Mouse (Mus musculus) erythroid progenitor cell, adult 5-6 weeks (primary cell): ENCODE measurements around the gene Nomo1. TPM values are rescaled to one million over a fixed set of nuclear protein-coding genes. Genes with fewer than 3 reads are reported as not detected.
A peak's percentile ranks its signal among the peaks of the same experiment; 100 is the strongest.

Experiments used
- ATAC-seq: replicated peaks from 2 replicates; pipeline ENCODE4 v1.8.0; 2016; ENCODE audit warnings: moderate number of reproducible peaks, mild to moderate bottlenecking, moderate TSS enrichment, inconsistent platforms; ENCODE audit not compliant: poor library complexity, low FRiP score, severe bottlenecking
- total RNA-seq, 2 experiments: library from RNA; stranded (forward) in 1 of 2; stranded (reverse) in 1 of 2; fragments of 150-400 nt in 1 of 2; fragments of 186-747, 209-891 nt in 1 of 2; gene quantifications; 2 replicates each; pipeline versions ENCODE4 v1.2.3 to v1.2.4; 2015 to 2017; ENCODE audit warnings: low replicate concordance in 2 of 2

The Nomo1 gene
- total RNA-seq, 2 experiments from 2014 or later = 4.6 to 7.5 TPM

DNA sequence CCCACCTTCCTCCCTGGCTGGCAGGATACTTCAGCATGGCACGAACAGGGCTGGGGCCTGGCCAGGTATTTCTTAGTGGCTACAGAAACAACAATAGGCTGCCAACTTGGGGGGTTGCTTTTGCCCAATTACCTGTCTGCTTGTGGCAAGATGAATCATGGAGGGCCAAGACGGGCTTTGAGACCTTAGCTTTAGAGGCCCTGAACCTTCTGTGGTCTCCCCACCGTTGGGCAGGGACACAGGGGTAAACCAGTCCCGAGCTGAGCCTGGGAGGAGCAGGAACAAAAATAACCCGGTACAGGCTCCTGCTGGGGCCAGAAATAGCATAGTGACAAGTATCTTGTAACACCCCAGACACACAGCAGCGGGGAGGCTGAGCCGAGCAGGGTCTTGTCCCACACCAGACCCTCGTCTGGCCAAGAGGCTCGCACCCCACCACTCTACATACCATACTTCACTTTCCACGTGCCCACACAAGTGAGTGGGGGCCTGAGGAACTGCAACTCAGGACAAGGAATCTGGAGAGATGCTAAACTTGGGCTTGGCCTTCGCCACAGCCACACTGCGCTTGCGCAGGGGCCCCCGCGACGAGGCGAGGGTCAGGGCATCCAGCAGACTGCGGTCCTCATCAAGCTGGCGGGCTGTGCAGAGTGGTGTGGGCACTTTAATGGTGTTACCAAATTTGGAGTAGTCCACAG is 64.9 kb downstream of the Nomo1 start:
- ATAC-seq = no peak

DNA sequence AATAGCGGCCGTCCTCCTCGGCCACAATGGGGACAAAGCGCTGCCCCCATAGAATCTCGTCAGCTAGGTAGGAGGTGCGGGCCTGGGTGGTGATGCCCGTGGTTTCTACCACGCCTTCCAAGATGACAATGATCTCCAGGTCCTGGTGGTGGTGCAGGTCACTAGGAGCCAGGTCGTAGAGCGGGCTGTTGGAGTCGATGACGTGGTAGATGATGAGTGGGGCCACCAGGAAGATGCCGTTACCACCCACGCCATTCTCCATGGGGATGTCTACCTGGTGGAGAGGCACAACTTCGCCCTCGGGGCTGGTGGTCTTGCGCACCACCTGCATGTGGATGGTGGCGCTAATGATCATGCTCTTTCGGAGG is 65.4 kb downstream of the Nomo1 start:
- ATAC-seq = no peak

DNA sequence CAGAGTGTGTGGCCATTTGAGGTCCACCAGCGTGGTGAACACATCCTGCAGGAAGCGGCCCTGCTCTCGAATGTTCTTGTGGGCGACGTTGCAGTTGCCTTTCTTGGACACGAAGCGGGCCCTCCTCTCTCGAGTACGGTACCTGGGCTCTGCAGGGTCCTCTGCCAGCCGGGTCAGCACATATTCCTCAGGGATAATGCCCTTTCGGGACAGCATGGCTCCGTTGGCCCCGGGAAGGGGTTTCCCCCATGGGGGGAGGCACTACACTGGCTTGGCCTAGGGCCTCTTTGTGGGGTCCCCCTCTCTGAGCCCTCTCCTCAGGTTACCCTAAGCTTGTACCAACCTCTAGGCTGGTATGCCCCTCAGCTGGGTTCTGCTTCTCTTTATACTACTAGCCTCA is 66.2 kb downstream of the Nomo1 start:
- ATAC-seq = no peak

DNA sequence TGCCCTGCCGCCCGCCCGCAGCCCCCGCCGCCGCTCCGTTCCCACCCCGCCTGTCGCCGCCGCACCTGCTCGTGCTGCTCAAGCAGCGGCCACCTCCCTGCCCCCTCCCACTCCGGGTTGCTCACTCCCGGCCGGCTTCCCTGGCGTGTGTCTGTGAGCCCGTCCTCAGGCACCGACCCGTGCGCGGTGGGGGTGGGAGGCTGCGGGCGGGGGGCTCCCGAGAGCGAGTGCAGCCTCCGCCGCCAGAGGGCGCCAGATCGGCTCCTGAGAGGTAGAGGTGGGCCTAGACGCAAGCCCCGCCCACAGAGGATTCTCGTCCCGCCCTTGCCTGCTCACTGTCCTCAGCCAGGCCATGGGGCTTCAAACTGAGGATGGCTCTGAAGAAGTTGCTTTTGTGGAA is 67.1 kb downstream of the Nomo1 start, which contains the start of gene Kcnj11:
TSS of gene Kcnj11 (minus strand) at position 202 of the 400 bp plus-strand sequence.
- ATAC-seq = 0 out of 2 replicates have a peak, but pooled peaks have one; percentile 44

DNA sequence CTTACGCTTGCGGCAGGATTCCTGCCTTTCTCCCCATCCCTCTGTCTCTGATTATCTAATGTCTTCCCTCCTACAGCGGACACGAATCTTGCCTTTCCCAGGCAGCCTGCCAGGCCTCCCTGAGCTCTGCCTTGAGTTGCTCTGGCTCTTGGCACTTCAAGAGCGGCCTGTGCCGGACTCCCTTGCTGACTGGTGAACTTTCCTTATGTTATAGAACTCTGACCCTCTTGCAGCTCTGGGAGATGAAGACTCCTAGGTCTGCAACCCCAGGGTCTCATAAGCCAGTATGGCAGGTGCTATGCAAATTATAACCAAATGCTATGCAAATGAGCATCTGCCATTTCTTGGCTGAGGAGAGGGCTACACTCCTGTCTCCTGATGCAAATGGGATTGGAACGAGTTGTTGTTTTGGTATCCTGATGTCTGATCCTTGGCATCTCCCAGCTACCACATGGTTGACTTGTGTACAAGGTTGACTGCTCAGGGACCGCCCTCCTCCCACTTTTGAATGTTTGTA is 69.6 kb downstream of the Nomo1 start:
- ATAC-seq = no peak

DNA sequence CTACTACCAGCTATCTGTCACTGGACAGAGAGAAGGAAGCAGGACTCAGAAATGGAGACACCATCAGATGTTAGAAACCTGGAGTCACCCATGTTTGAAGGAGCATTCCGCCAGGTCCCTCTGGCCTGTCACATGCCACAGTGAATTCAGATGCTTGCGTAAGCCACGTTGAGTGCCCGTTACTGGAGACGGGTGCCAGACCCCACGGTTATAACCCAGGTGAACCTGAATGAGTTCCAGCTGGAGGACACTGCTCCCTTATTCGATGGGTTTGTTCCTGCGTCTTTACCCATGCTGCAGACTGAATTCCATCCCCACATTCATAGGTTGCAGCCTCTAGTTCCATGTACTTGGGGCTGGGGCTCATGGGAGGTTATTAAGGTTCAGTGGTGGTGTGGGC is 70.3 kb downstream of the Nomo1 start:
- ATAC-seq = no peak

DNA sequence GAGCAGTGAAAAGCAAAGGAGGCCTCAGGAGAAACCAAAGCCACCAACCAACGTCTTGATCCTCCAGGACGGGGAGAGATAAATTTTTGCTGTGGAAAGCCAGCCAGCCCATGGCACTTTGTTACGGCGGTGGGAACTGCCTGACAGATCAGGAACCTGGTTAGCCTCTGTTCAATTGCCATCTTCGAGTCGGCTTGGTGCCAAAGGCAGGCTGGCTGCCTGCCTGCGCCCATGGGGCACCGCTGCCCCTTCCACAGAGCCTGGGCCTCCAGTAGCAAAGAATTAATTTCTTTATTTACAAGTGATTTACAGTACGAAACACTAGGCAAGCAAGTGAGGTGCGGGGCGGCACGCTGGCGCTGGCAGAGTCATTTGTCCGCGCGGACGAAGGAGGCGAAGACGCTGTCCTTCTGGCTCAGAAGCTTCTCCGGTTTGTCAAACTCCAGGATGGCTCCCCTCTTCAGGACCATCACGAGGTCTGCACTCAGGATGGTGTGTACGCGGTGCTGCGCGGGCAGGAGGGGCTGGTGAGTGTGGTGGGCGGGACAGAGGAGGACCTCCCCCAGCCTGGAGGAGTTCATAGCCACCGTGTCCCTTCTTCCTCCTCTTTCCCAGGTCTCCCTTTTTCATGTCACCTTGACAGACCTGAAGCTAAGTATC is 70.9 kb downstream of the Nomo1 start:
- ATAC-seq = no peak

DNA sequence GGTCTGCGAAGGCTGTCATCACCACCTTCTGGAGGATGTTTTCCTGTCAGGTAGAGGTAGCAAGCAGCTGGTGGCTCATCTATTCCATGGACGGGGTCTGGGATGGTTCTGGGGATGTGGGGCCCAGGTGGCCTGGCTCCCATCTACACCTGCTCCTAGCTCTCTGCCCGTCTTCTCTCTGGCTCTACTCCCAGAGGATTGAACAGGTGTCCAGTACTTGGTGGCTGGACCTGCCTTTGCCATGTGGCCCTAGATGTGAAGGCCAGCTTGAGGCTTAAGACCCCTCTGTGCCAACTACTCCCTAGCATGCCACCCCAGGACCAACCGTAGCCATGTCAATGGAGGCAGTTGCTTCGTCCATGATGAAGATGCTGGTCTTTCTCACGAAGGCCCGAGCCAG is 72.0 kb downstream of the Nomo1 start:
- no peak for ATAC-seq

DNA sequence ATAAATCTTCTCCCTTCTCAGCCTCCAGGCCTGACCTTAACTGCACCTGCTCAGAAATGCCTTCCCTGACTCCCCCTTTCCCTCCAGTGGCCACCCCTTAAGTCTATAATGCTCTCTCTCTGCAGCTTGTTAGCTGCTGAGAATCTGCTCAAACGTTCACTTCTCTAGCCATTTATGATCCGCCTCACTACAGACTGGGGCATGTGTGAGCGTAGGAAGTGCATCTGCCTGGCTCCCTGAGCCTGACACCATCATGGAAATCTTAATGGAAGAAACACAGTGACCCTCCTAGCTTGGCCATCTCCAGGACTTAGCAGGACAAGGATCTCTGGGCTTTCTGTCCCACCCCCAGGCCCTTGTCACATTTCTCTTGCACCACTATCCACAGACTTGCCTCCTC is 76.6 kb downstream of the Nomo1 start:
- ATAC-seq = no peak

DNA sequence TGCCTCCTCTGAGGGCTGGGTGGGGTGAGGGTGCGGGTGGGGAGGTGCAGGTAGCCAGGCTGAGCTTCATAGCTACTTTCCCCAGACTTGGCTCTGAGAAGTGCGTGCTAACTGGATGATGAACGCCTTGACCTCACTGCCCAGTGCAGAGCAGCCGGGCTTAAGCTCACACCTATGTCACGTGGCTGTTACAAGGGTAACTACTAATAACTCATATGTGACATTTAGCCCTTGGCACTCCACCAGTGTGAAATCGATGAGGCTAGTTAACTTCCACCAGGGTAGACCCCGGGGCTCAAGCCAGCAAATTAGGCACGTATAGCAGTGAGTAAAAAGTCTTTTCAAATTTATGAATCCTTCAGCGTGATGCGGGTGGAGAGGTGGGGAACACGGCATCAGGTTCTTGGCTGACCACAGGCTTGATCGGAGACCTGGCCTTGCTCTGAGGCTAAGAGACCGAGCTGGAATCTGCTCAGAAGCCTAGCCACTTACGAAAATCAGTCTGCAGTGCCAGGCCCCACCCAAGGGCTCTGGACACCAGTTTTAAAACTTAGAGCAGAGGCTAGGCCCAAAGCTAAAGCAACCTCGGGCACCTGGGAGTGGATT is 77.8 kb downstream of the Nomo1 start:
- no peak for ATAC-seq

DNA sequence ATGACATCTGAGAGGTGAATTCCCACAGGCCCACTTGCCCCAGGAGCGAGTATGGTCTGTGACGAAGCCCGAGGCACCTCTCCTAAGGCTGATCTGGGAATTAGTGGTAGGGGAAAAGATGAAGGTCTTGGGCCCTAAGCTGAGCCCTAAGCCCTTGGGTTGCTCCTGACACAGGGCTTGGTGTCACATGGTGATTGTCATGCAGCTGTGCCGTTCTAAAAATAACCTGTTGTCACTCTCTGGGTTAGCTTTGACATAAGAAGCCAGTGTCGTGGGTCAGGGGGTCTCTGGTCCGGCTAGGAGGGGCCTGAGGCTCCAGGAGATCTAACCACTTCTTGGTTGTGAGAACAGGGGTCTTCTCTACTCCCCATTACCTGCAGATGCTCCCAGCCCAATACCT is 78.4 kb downstream of the Nomo1 start:
- no peak for ATAC-seq

DNA sequence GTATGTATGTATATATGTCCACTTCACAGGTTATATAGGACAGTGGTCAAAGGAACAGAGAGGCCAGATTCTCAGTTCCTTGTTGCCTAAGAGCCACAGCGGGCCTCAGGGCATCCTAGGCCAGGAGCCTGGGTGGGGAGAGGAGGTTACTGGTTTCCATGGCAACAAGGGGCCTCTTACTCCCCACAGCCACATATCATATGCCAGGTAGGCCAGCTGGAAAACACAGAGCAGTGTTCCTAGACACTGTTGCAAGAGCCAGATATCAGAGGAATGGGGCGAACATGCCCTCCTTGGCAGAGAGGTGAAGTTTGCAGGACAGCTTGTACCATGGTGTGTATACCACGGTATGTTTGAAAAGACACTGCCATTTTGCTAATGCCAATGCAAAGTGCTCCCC is 79.9 kb downstream of the Nomo1 start:
- no peak for ATAC-seq

DNA sequence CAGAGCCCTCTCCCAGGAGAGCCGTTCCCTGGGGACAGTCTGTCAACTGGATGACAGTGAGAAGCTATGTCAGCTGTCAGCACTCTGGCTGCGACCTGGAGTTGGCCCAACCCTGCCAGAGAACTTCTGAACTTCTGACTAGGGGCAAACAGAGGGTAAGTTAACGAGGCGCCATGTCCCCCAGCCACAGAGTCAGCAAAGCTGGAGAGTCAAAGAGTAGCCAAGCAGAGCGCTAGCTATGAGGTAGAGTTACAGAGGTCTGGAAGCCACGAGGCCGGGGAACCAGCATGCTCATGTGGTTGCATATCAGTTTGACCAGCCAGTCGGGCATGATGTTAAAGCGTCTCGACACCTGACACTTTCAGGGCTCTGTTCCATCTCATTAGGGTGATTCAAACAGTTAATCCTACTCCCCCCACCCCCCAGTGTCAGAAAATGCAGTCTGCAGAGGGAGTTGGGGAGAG is 82.7 kb downstream of the Nomo1 start:
- no peak for ATAC-seq

DNA sequence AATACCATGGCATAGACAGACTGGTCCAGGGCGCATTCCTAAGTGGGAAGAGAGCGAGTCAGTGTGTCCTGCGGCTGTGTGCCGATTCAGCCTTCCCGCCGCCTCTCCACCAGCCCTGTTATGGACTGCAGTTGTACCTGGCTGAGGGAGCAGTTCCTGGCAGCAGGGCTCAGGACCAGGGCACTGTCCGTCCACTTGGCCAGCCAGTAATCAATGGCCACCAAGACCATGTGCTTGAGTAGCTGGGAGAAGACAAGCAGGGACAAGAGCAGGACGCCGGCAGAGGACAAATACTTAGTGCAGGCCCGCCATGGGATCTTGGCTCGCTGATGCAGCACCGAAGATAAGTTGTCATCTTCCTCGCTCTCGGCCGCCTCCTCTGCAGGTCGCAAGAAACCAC is 83.5 kb downstream of the Nomo1 start:
- ATAC-seq = no peak

DNA sequence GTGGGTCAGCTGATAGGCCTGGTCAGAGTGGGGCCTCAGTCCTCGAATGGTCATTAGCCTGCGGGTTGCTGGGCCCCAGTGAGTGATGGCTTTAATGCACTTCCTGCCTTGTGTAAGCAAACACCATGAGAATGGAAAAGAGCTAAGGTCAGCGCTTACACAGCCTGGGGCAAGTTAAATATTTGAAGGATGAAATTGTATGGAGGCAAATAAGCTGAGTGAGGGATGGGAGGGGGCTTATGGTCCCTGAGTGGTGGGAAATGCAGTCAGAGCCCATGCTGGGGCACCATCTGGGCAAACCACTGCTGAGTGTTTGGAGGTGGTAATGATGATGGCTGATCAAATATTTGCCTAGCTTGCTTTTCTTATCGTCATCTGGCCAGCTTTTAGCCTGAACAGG is 89.5 kb downstream of the Nomo1 start:
- ATAC-seq = no peak

DNA sequence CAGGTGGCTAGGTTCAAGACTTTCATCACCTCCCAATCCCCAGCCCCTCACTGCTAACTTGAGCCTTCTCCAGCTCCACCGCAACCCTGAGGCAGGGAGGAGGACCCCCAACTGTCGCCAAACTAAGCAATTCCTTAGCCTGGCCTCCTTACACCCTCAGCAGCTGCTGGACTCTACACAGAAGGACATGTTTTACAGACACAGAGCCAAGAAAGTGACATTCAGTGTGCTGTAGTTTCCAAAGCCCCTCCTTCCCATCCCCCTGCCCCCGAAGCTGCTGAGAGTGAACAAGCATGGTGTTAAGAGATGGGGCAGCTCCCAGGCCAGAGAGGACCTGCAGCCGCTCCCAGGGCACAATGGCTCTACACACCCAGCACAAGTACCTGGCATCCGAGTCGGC is 91.0 kb downstream of the Nomo1 start:
- no peak for ATAC-seq

DNA sequence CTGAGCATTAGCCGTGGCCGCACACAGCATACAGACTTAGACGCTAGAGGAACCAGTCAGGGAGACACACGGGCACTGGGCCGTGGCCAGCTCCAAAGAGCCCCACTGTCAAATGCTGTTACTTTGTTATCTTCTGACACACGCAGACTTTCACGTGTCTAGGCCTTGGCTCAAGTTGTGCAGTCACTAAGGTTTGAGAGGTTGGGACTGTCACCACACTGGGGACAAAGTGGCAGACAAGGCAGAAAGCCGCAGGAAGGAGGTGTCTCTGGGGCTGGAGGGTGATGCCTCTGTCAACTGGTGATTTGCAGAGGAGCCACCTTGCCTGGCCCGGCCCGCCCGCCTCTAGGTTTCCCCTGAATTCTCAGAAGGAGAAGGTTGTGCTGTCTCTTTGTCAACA is 91.8 kb downstream of the Nomo1 start:
- ATAC-seq = no peak

DNA sequence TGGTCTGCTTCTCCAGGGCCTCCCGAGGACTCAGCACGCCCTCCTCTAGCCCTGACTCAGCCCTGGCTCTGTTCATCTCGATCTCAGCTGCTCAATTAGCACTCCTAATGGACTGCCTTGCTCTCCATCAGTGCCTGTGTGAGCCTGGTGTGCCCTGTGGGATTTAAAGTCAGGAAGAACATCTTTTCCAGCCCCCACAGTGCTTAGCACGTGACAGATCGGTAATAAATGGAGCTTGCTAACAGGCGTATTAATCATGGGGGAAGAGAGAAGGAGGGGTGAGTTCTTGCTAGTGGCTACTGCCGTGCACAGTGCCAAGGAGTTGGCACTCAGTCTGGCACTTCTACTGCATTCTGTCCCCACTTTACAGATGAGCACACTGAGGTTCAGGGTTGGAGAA is 94.7 kb downstream of the Nomo1 start:
- 0 out of 2 replicates have a peak, but pooled peaks have one; percentile 47 for ATAC-seq

DNA sequence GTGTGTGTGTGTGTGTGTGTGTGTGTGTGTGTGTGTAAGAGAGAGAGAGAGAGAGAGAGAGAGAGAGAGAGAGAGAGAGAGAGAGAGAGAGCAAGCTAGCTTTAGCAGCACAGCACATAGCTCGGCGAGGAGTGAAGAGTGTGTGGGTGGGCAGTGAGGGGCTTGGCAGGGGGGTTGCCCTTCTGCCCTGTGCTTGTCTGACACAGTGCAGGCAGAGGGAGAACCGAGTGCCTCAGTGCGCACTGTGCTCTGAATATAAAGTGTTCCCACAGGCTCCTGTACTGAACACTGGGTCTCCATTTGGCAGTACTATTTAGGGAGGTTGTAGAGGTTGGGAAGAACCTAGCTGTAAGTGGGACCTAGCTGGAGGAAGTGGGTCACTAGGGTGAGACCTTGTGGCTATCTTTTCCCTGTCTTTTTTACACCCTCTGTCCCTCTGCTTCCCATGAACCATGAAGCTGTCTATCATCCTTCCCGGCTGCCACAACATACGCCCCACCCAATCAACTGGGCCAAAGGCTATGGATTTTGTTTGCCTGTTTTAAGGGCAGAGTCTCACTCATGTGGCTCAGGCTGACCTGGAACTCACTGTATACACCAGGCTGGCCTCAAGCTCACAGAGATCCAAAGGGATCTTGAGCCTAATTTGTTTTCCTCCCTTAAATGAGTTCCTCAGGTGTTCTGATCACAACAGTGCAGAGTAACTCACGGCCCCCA is 96.1 kb downstream of the Nomo1 start:
- ATAC-seq = no peak

DNA sequence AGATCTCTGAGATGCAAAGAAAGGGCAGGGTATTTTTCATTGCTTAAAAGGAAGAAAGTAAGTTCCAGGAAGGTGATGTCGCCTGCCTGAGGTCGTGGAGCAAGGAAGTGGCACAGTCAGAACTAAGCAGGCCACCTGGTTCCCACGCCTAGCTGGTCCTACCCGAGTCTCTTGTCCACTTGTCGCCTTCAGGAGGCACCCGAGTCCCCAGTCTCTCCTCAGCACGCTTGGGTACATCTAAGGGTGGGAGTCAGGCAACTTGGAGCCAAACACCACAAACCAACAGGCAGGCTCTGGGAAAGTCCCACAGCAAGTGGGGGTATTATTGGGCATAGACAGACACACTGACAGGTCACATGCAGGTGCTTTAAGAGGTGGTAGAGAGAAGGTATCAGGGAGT is 97.2 kb downstream of the Nomo1 start:
- ATAC-seq = no peak
